Mouse (Mus musculus): Measurements from ENCODE around the gene Gm13695. TPM values are rescaled to one million over a fixed set of nuclear protein-coding genes. Genes with fewer than 3 reads are reported as not detected.
"Not testable (repeated sequence)": the region's sequence is repeated elsewhere in the genome, so short reads cannot be mapped to it uniquely, and the experiment has no call there.

Gene Gm13695
- polyA plus RNA-seq, 1 experiment from 2014 or later: not detected

DNA sequence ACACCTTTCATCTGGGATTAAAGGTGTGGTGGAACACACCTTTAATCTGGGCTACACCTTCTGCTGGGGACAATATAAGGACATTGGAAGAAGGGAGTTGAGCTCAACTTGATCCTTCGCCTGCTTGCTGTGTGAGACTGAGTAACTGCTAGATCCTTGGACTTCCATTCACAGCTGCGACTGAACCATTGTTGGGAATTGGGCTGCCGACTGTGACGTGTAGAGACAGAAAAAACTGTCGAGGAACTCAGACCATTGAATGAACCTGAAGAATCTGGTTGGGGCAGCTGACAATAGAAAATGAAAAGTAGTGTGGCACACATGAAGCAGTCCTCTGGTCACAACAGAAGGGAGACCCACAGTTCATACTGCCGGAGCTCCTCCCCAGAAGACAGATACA, 17.3 kb downstream of the Gm13695 start, which contains the start of gene Gm13697:
Gene Gm13697, plus strand, starts transcription at position 301 of the 400 bp plus-strand sequence.
- H3K9me3 ChIP-seq (ENCODE audit: low read length); H3K4me2 ChIP-seq (replicated peaks; ENCODE audit: low read depth, low read length); H3K36me3 ChIP-seq (ENCODE audit: insufficient read depth, low read length); H3K4me1 ChIP-seq (ENCODE audit: insufficient read depth, low read depth, low read length); H3K9ac ChIP-seq (replicated peaks; ENCODE audit: low read depth); DNase-seq (ENCODE audit: low spot score); H3K4me3 ChIP-seq (ENCODE audit: low read depth, low read length); ATAC-seq; H3K27me3 ChIP-seq (replicated peaks; ENCODE audit: insufficient read depth, low read length); H3K27ac ChIP-seq (ENCODE audit: low read length): not testable (repeated sequence)
- WGBS: no CpG with 5 or more reads among the region's 6 CpGs

DNA sequence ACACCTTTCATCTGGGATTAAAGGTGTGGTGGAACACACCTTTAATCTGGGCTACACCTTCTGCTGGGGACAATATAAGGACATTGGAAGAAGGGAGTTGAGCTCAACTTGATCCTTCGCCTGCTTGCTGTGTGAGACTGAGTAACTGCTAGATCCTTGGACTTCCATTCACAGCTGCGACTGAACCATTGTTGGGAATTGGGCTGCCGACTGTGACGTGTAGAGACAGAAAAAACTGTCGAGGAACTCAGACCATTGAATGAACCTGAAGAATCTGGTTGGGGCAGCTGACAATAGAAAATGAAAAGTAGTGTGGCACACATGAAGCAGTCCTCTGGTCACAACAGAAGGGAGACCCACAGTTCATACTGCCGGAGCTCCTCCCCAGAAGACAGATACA, 23.1 kb downstream of the Gm13695 start, which contains the start of gene Gm13691:
Gene Gm13691, plus strand, starts transcription at position 301 of the 400 bp plus-strand sequence.
- not testable (repeated sequence) for H3K27me3 ChIP-seq (replicated peaks; ENCODE audit: insufficient read depth, low read length); H3K27ac ChIP-seq (ENCODE audit: low read length); H3K9ac ChIP-seq (replicated peaks; ENCODE audit: low read depth); H3K4me1 ChIP-seq (ENCODE audit: insufficient read depth, low read depth, low read length); ATAC-seq; H3K4me2 ChIP-seq (replicated peaks; ENCODE audit: low read depth, low read length); H3K36me3 ChIP-seq (ENCODE audit: insufficient read depth, low read length); H3K9me3 ChIP-seq (ENCODE audit: low read length); DNase-seq (ENCODE audit: low spot score); H3K4me3 ChIP-seq (ENCODE audit: low read depth, low read length)
- WGBS: no CpG with 5 or more reads among the region's 6 CpGs

DNA sequence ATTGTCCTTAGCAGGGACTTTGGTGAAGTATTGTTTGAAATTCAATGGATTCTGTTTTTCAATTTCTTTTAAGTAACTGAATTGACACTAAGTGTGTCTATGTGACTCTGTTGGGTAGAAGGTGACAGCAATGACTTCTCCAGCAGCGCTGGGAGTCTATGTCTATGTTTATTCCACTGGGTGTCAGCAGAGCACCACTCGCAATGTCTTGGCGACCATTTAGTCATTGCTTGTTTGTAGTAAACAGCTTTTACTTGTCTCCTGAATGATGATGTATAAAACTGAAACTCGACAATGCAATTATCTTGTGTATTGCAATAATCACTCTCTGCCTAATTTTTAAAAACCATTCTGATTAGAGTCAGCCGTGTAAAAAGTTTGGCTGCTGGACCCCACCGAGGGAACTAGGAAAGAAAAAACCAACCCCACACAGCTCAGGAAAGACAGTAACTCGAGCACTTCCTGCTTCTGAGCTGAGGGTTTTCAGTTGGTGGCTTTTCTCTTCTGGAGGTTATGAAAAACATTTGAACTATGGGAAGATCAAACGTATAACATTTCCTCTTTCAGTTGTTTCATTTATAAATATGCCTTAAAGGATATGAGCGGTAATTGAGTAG, 26.6 kb downstream of the Gm13695 start:
- not testable (repeated sequence) for H3K9ac ChIP-seq (replicated peaks; ENCODE audit: low read depth); H3K4me3 ChIP-seq (ENCODE audit: low read depth, low read length); H3K9me3 ChIP-seq (ENCODE audit: low read length); H3K27me3 ChIP-seq (replicated peaks; ENCODE audit: insufficient read depth, low read length); H3K36me3 ChIP-seq (ENCODE audit: insufficient read depth, low read length); H3K27ac ChIP-seq (ENCODE audit: low read length); H3K4me1 ChIP-seq (ENCODE audit: insufficient read depth, low read depth, low read length)
- ATAC-seq (peak; percentile 67), DNase-seq (ENCODE audit: low spot score) (peak; percentile 62)
- peak overlapping the region; percentile 28 for H3K4me2 ChIP-seq (replicated peaks; ENCODE audit: low read depth, low read length)
- WGBS: 20% methylated on average over 7 of the region's 9 CpGs

DNA sequence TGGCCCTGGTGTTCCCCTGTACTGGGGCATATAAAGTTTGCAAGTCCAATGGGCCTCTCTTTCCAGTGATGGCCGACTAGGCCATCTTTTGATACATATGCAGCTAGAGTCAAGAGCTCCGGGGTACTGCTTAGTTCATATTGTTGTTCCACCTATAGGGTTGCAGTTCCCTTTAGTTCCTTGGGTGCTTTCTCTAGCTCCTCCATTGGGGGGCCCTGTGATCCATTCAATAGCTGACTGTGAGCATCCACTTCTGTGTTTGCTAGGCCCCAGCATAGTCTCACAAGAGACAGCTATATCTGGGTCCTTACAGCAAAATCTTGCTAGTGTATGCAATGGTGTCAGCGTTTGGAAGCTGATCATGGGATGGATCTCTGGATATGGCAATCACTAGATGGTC, 27.4 kb downstream of the Gm13695 start:
- H3K27ac ChIP-seq (ENCODE audit: low read length); H3K9ac ChIP-seq (replicated peaks; ENCODE audit: low read depth); H3K4me1 ChIP-seq (ENCODE audit: insufficient read depth, low read depth, low read length); H3K9me3 ChIP-seq (ENCODE audit: low read length); DNase-seq (ENCODE audit: low spot score); H3K36me3 ChIP-seq (ENCODE audit: insufficient read depth, low read length); H3K4me2 ChIP-seq (replicated peaks; ENCODE audit: low read depth, low read length); H3K27me3 ChIP-seq (replicated peaks; ENCODE audit: insufficient read depth, low read length); ATAC-seq; H3K4me3 ChIP-seq (ENCODE audit: low read depth, low read length): not testable (repeated sequence)
- WGBS: no CpG with 5 or more reads among the region's 3 CpGs

GRCm38 (mm10) chr2:84008913-84009312, 41.8 kb downstream of the Gm13695 start:
- ATAC-seq (no peak), DNase-seq (ENCODE audit: low spot score) (no peak)
- no peaks in the 10 kb centered on the region for H3K36me3 ChIP-seq (ENCODE audit: insufficient read depth, low read length)
- no peak overlapping the region for H3K4me3 ChIP-seq (ENCODE audit: low read depth, low read length)
- H3K4me1 ChIP-seq (ENCODE audit: insufficient read depth, low read depth, low read length): no peaks in the 10 kb centered on the region
- TF ChIP-seq EP300 (IDR thresholded peaks at IDR 0.05) (no peak), CTCF (IDR thresholded peaks at IDR 0.05) (no peak)
- no peak overlapping the region for H3K27ac ChIP-seq (ENCODE audit: low read length)
- WGBS: 37% methylated on average over 1 of the region's 1 CpGs
- H3K4me2 ChIP-seq (replicated peaks; ENCODE audit: low read depth, low read length): no peak overlapping the region
- no peaks in the 10 kb centered on the region for H3K9me3 ChIP-seq (ENCODE audit: low read length)
- H3K27me3 ChIP-seq (replicated peaks; ENCODE audit: insufficient read depth, low read length): no peaks in the 10 kb centered on the region
- H3K9ac ChIP-seq (replicated peaks; ENCODE audit: low read depth): no peak overlapping the region

GRCm38 (mm10) chr2:84009818-84010217, 42.7 kb downstream of the Gm13695 start:
- H3K9ac ChIP-seq (replicated peaks; ENCODE audit: low read depth): no peak overlapping the region
- no peaks in the 10 kb centered on the region for H3K9me3 ChIP-seq (ENCODE audit: low read length)
- TF ChIP-seq CTCF (IDR thresholded peaks at IDR 0.05) (no peak), EP300 (IDR thresholded peaks at IDR 0.05) (no peak)
- no peak overlapping the region for H3K27ac ChIP-seq (ENCODE audit: low read length)
- no peak for ATAC-seq
- H3K36me3 ChIP-seq (ENCODE audit: insufficient read depth, low read length): no peaks in the 10 kb centered on the region
- no peak overlapping the region for H3K4me3 ChIP-seq (ENCODE audit: low read depth, low read length)
- H3K27me3 ChIP-seq (replicated peaks; ENCODE audit: insufficient read depth, low read length): no peaks in the 10 kb centered on the region
- DNase-seq (ENCODE audit: low spot score): no peak
- H3K4me2 ChIP-seq (replicated peaks; ENCODE audit: low read depth, low read length): no peak overlapping the region
- no peaks in the 10 kb centered on the region for H3K4me1 ChIP-seq (ENCODE audit: insufficient read depth, low read depth, low read length)
- 42% methylated on average over 3 of the region's 3 CpGs for WGBS

- H3K4me1 ChIP-seq (ENCODE audit: insufficient read depth, low read depth, low read length): peaks cover 5% of the 10 kb centered on the region; the same call in 1 of the 2 replicates
- H3K27me3 ChIP-seq (replicated peaks; ENCODE audit: insufficient read depth, low read length): no peaks in the 10 kb centered on the region
- no peak overlapping the region for H3K4me2 ChIP-seq (replicated peaks; ENCODE audit: low read depth, low read length)
- no peak overlapping the region for H3K9ac ChIP-seq (replicated peaks; ENCODE audit: low read depth)
- ATAC-seq (no peak), DNase-seq (ENCODE audit: low spot score) (no peak)
- H3K36me3 ChIP-seq (ENCODE audit: insufficient read depth, low read length): no peaks in the 10 kb centered on the region
- no peak for TF ChIP-seq EP300 (IDR thresholded peaks at IDR 0.05)
- no peak for TF ChIP-seq CTCF (IDR thresholded peaks at IDR 0.05)
- 37% methylated on average over 6 of the region's 6 CpGs for WGBS
- no peak overlapping the region for H3K4me3 ChIP-seq (ENCODE audit: low read depth, low read length)
- H3K9me3 ChIP-seq (ENCODE audit: low read length): no peaks in the 10 kb centered on the region
- no peak overlapping the region for H3K27ac ChIP-seq (ENCODE audit: low read length)
Measured at GRCm38 (mm10) chr2:84014572-84014971, 47.5 kb downstream of the Gm13695 start.

DNA sequence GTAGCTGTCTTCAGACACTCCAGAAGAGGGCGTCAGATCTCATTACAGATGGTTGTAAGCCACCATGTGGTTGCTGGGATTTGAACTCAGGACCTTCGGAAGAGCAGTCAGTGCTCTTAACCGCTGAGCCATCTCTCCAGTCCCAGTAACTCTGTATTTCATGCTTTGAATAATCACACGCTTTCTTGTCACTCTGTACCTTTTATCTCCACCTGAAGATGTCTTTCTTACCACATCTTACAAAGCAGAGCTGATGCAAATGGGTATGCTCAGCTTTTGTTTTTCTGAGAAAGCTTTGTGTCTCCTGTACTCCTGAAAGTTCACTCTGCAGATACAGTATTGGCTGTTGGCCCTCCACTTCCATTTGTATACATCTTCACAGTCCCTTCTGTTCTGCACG, 49.2 kb downstream of the Gm13695 start:
- not testable (repeated sequence) for H3K9me3 ChIP-seq (ENCODE audit: low read length); H3K4me2 ChIP-seq (replicated peaks; ENCODE audit: low read depth, low read length); H3K9ac ChIP-seq (replicated peaks; ENCODE audit: low read depth); ATAC-seq; DNase-seq (ENCODE audit: low spot score); H3K4me1 ChIP-seq (ENCODE audit: insufficient read depth, low read depth, low read length); H3K36me3 ChIP-seq (ENCODE audit: insufficient read depth, low read length); H3K27ac ChIP-seq (ENCODE audit: low read length); H3K27me3 ChIP-seq (replicated peaks; ENCODE audit: insufficient read depth, low read length); H3K4me3 ChIP-seq (ENCODE audit: low read depth, low read length)
- WGBS: 80% methylated on average over 4 of the region's 5 CpGs
